Mouse (Mus musculus) olfactory bulb, adult 2 months (tissue): ENCODE measurements around the gene Lingo1.

Experiments used
- CTCF ChIP-seq: fragments of 200-500 bp; IDR thresholded peaks from 2 replicates; pipeline ENCODE4 v1.5.1; 2012; ENCODE audit warnings: low read depth, mild to moderate bottlenecking, low read length, moderate library complexity; ENCODE audit not compliant: insufficient read depth
- POLR2A ChIP-seq: fragments of 200-500 bp; IDR thresholded peaks from 2 replicates; pipeline ENCODE4 v1.6.1; 2012; ENCODE audit warnings: mild to moderate bottlenecking, low read depth, low read length, moderate library complexity; ENCODE audit not compliant: insufficient read depth

GRCm38 (mm10) chr9:56796656-56797131 lies 426 bp upstream of the Lingo1 start:
- TF ChIP-seq POLR2A = no peak
- no peak for TF ChIP-seq CTCF
